Mouse (Mus musculus): ENCODE results near the gene Bbx. TPM values are rescaled to one million over a fixed set of nuclear protein-coding genes. Genes with fewer than 3 reads are reported as not detected.

Bbx gene
- polyA plus RNA-seq (2012; rRNA removed): 2.6 and 2.7 TPM in 2 replicates

DNA sequence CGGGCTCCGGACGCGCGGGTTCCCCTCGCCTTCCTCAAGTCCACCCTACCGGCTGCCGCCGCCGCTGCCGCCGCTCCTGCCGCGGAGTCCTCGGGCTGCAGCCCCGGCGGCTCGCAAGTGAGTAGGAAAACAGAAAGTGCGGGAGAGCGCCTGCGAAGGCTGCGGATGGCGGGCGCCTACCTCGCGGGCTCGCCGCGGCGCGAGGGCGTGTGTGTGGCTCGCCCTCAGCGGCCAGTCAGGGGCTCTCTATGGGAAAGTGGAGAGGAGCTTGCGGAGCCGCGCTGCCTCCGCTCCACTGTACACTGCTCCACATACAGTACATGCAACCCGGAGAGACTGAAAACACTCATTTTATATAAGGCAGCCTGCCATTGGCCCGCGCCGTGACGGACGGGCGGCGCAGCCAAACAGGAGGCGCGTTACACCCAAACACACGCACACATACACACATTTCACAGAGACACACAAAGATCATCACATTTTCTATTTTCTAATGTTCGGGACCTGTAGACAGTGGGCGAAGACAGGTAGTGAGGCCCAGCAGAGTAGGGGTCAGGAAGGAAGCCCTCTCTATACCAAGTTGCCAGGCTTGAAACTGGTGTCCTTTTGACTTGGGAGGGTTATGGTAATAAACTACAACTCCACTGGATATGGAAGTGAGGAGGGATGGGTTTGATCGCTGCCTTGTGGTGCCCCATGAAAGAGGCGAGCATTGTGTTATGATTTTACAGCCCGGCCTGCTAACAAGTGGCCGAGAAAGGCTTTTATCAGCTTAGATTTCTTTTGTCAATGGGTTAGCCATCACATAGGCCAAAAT, at the start of gene Bbx:
Gene Bbx (minus strand): TSS at position 329 of the 817 bp plus-strand sequence.

Other genes starting within 250 kb of the Bbx start
- not detected in 2 replicates for gene Ccdc54, start 158.8 kb upstream of the Bbx start, polyA plus RNA-seq (2012; rRNA removed)